ENCODE assay signal across 8 mouse cellular contexts in genomic region chr2:138257692-138258315, GRCm38 (mm10). TPM values are rescaled to one million over a fixed set of nuclear protein-coding genes. Genes with fewer than 3 reads are reported as not detected.
DNase-seq lines count a peak whose midpoint lies in the region; ATAC-seq and TF ChIP-seq lines count a peak whose summit lies in the region.

No protein-coding gene starts in this region.

- H3K36me3 ChIP-seq in heart, adult 2 months (ENCODE audit: control insufficient read depth, insufficient read depth, low read length): peaks cover 16% of the 10 kb centered on the region
- H3K36me3 ChIP-seq in kidney, adult 2 months (ENCODE audit: control insufficient read depth, insufficient read depth, low read length): no peaks in the 10 kb centered on the region
- H3K36me3 ChIP-seq in lung, embryonic 15.5 days: no peaks in the 10 kb centered on the region

- no peak for TF ChIP-seq POLR2A in heart, adult 2 months (IDR thresholded peaks at IDR 0.05; ENCODE audit: insufficient read depth, low read depth, low read length)
- no peak for TF ChIP-seq POLR2A in kidney, adult 2 months (IDR thresholded peaks at IDR 0.05; ENCODE audit: low read depth, low read length)

- intact Hi-C loops in left cerebral cortex, postnatal 10 days (cut with DNase I): no loop called here
- intact Hi-C loops in heart, adult 2 months (cut with DNase I): loop anchor here (2.0 to 5.0 kb wide), 2 partner anchors 23 to 41 kb away; no protein-coding TSS in a partner anchor

- peaks cover 6% of the 10 kb centered on the region for H3K4me1 ChIP-seq in heart, adult 2 months (ENCODE audit: control insufficient read depth, insufficient read depth, low read length)
- peaks cover 11% of the 10 kb centered on the region for H3K4me1 ChIP-seq in kidney, adult 2 months (ENCODE audit: control insufficient read depth, insufficient read depth, low read length)
- peaks cover 46% of the 10 kb centered on the region for H3K4me1 ChIP-seq in lung, embryonic 15.5 days

- peak overlapping the region; percentile 84 for H3K4me3 ChIP-seq in heart, adult 2 months
- peak overlapping the region; percentile 80 for H3K4me3 ChIP-seq in kidney, adult 2 months (ENCODE audit: insufficient read depth, low read depth, low read length)
- peak overlapping the region; percentile 78 for H3K4me3 ChIP-seq in lung, embryonic 15.5 days

- peak overlapping the region; percentile 96 for H3K27ac ChIP-seq in heart, adult 2 months
- H3K27ac ChIP-seq in kidney, adult 2 months (ENCODE audit: insufficient read depth, low read depth, low read length): no peak overlapping the region
- peak overlapping the region; percentile 94 for H3K27ac ChIP-seq in lung, embryonic 15.5 days

- H3K4me2 ChIP-seq in lung, embryonic 15.5 days: peak overlapping the region; percentile 53

- TF ChIP-seq CTCF in heart, adult 2 months (IDR thresholded peaks at IDR 0.05): no peak
- TF ChIP-seq CTCF in kidney, adult 2 months (conservative IDR thresholded peaks at IDR 0.05; ENCODE audit: insufficient read depth, insufficient read length, low read depth, low read length): no peak

- 9% methylated on average over 10 of the region's 10 CpGs for WGBS in heart, adult 2 months
- 5% methylated on average over 10 of the region's 10 CpGs for WGBS in kidney, adult 2 months
- WGBS in lung, embryonic 15.5 days: under 1% methylated on average over 10 of the region's 10 CpGs

- TF ChIP-seq EP300 in heart, adult 2 months (IDR thresholded peaks at IDR 0.05; ENCODE audit: insufficient read depth, low read depth, low read length): no peak

- DNase-seq in left cerebral cortex, postnatal 10 days (ENCODE audit: extremely low spot score in 1 of 2, low spot score in 2 of 2): peak; percentile 58 to 63
- DNase-seq in left cerebral cortex, adult 11 months (ENCODE audit: low spot score): no peak
- peak; percentile 70 for DNase-seq in cerebellum, adult 9-11 months
- DNase-seq in heart, adult 2 months: peak in 1 of 2 experiments; percentile 45
- DNase-seq in kidney, adult 2 months: peak; percentile 75
- peak; percentile 85 for DNase-seq in retina, embryonic 14.5 days (ENCODE audit: low spot score)
- DNase-seq in urinary bladder, adult 2 months (ENCODE audit: low spot score): no peak

- no peaks in the 10 kb centered on the region for H3K9me3 ChIP-seq in lung, embryonic 15.5 days

- peaks cover 3% of the 10 kb centered on the region for H3K79me2 ChIP-seq in heart, adult 2 months (replicated peaks; ENCODE audit: control insufficient read depth, insufficient read depth, low read length)

- H3K27me3 ChIP-seq in heart, adult 2 months (ENCODE audit: control insufficient read depth, insufficient read depth, low read length): no peaks in the 10 kb centered on the region
- H3K27me3 ChIP-seq in kidney, adult 2 months (replicated peaks; ENCODE audit: control insufficient read depth, insufficient read depth, low read length): no peaks in the 10 kb centered on the region
- no peaks in the 10 kb centered on the region for H3K27me3 ChIP-seq in lung, embryonic 15.5 days

- peak overlapping the region; percentile 100; the same call in 1 of the 2 replicates for H3K9ac ChIP-seq in heart, adult 2 months (ENCODE audit: low read depth, low read length)
- peak overlapping the region; percentile 83 for H3K9ac ChIP-seq in lung, embryonic 15.5 days

- peak; percentile 21; the same call in 1 of the 2 replicates for ATAC-seq in lung, embryonic 15.5 days (ENCODE audit: borderline replicate concordance, extremely low read depth, low FRiP score, low TSS enrichment)

RNA-seq across cellular contexts. Expression of gene Btbd3, which starts 1.4 kb away (rescaled TPM):
- 10 to 100 TPM; 76.2 to 82.9 TPM for total RNA-seq in left cerebral cortex, postnatal 10 days (2021)
- total RNA-seq in heart, adult 2 months (2021): 10 to 100 TPM; 12.9 to 14.4 TPM
- 7.1 and 10.5 TPM in 2 replicates for polyA plus RNA-seq in heart, adult 2 months (2012; rRNA removed)
- 6.7 and 6.9 TPM in 2 replicates for polyA plus RNA-seq in kidney, adult 2 months (2012; rRNA removed)
- 35.6 and 35.8 TPM in 2 replicates for polyA plus RNA-seq in lung, embryonic 15.5 days (2015; fragmentation: Nextera tagmentation; extraction: Ambion mirVana)
- 23.1 and 24.3 TPM in 2 replicates for polyA plus RNA-seq in urinary bladder, adult 2 months (2012; rRNA removed)

Comparison
In these comparisons a context has a peak if more than half of its experiments do, and no peak if none do; other contexts are left out.
1. DNase-seq: peak in left cerebral cortex, postnatal 10 days (2 of 2), cerebellum, adult 9-11 months (single experiment), kidney, adult 2 months (single experiment) and retina, embryonic 14.5 days (single experiment); none in left cerebral cortex, adult 11 months (single experiment) and urinary bladder, adult 2 months (single experiment).
2. Peak in every context shown above with its lines, with median percentiles within 50 percentile points of each other: H3K4me3 ChIP-seq.